Mouse (Mus musculus) bone marrow macrophage, adult 2 months (primary cell): ENCODE results near the gene Cep83. TPM values are rescaled to one million over a fixed set of nuclear protein-coding genes. Genes with fewer than 3 reads are reported as not detected.

Experiments used
- H3K27ac ChIP-seq: 2 replicates; pipeline ENCODE4 v1.5.1; 2012; ENCODE audit warnings: low read depth, low read length; ENCODE audit not compliant: insufficient read depth
- H3K4me1 ChIP-seq: 2 replicates; pipeline ENCODE4 v1.6.1; 2012; ENCODE audit warnings: low read length; ENCODE audit not compliant: control insufficient read depth, insufficient read depth
- H3K4me3 ChIP-seq: 2 replicates; pipeline ENCODE4 v1.5.1; 2012; ENCODE audit warnings: mild to moderate bottlenecking, low read length, moderate library complexity; ENCODE audit not compliant: insufficient read depth
- CTCF ChIP-seq: IDR thresholded peaks from 2 replicates; pipeline ENCODE4 v1.5.1; 2012; ENCODE audit warnings: low read depth, mild to moderate bottlenecking, low read length, moderate library complexity
- POLR2A ChIP-seq: IDR thresholded peaks from 2 replicates; pipeline ENCODE4 v1.6.1; 2012; ENCODE audit warnings: mild to moderate bottlenecking, low read depth, low read length, borderline replicate concordance
- polyA plus RNA-seq: library from polyadenylated mRNA; stranded (reverse); fragments of >200 nt; gene quantifications from 2 replicates; pipeline ENCODE4 v1.2.4, GENCODE M21; 2012; ENCODE audit not compliant: missing spikeins, insufficient read depth, insufficient read length

The Cep83 gene
- polyA plus RNA-seq, 1 experiment: 26.4 TPM

DNA sequence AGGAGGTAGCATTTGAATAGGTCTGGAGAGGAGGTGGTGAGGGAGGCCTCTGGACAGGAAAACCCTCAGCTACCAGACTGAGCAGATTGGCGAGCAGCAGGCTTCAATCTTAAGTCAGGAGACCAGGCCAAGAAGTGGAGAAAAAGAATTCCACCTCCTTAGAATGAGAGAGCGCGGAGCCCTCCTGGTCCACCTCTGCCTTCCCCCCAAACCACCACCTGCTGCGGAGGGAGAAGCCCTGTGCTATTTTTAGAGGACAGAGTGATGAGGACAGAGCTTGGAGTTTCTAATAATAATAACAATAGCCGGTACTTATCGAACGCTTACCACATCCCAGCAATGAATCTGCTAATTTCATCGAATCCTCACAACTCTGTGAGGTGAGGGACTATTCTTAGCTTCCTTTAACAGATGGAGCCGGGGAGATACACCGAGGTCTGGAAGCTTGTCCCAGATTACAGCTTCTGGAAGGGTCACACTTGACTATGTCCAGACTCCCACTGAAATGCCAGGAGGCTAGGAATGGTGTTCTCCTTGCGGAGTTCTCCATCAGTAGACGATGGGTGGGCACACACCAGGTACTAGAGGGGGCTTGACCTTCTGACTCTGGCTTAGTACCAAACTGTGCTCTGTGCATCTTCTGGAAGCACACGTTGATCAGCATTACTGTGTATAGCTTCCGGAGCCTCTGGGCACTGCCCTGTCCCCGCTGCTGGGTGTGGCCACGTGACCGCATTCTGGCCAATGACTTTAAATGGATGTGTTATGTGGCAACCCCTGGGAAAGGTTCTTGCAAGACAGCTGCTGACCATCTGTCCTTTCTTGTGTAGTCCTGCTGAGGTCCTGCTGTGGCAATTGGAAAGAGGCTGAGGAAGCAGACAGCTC lies 130.6 kb downstream of the Cep83 start:
- no peak for TF ChIP-seq CTCF
- Histone ChIP-seq H3K4me1 (peaks cover under 1% of the 10 kb centered on the region), H3K27ac (no peak overlapping the region), H3K4me3 (no peak overlapping the region)

DNA sequence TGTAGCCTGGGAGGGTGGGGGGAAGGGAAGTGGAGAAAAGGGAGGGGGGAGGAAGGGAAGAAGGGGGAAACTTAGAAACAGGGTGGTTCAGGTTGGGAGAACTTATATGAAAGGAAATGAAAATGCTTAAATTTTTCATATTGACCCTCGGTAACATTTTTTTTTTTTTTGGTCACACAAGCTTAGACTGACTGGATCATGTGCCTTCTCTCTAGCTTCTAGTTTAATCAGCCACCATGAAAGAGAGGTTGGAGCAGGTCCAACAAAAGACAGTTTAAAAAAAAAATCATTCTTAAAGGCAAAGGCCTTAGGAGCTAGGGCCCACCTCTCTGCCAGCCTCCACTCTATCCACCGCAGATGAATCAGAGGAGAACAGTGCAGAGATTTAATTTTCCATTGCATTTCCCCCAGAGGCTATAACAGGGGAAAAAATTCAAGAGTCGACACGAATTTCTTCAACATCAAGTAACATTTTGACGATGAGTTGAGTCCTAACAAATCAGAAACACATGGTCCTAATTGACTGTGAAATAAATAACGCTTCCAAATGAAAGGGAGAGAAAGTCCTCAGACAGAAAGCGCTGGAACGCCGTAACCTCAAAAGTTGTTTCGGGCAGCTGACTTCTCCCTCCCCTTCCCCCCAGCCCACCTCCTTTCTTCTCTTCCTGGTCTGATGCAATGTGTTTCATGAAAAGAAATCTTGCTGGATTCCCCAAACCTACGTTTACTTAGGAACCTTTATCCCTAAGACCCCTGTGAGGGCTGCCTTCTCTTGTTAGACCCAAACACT lies 135.7 kb downstream of the Cep83 start:
- H3K27ac ChIP-seq: no peak overlapping the region
- TF ChIP-seq CTCF: no peak
- TF ChIP-seq POLR2A: no peak
- no peak overlapping the region for H3K4me3 ChIP-seq
- peaks cover 22% of the 10 kb centered on the region for H3K4me1 ChIP-seq

DNA sequence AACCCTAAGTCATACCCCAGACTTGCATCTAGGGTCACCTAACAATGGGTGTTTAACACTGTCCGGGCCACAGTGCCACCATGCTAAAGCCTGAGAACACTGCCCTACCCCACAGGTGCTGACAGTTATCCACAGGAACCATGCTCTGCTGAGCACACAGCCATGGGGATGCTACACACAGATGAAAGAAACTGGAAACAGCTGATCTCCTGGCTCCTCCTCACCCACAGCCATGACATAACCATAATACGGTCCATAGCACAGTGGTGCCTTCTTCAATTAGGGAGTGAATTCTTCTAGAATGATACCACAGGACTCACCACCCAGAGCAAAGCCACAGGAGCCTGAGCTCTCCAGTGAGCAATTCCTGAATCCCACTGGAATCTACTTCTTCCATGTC lies 137.5 kb downstream of the Cep83 start:
- no peak for TF ChIP-seq POLR2A
- TF ChIP-seq CTCF: no peak
- Histone ChIP-seq H3K27ac (no peak overlapping the region), H3K4me3 (no peak overlapping the region), H3K4me1 (peaks cover 31% of the 10 kb centered on the region)

DNA sequence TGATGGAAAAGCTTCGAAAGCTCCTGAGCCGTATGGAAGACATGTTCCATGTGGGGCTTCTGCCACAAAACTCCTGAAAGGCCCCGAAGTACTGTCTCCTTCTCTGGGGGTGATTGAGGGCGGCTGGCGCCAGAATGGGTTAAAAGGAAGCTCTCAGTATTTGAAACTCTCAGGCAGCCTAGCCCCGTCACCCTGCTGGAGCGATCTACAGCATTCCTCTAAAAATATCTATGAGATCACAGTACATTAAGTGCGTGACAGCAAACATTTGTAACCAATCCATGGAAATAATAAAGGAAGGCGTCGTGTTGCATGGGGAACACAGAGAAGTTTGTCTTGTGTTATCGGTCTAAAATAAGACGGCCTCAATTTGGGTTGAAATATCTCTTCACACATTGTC lies 138.0 kb downstream of the Cep83 start:
- no peak for TF ChIP-seq POLR2A
- TF ChIP-seq CTCF: no peak
- Histone ChIP-seq H3K4me3 (no peak overlapping the region), H3K27ac (no peak overlapping the region), H3K4me1 (peaks cover 31% of the 10 kb centered on the region)

DNA sequence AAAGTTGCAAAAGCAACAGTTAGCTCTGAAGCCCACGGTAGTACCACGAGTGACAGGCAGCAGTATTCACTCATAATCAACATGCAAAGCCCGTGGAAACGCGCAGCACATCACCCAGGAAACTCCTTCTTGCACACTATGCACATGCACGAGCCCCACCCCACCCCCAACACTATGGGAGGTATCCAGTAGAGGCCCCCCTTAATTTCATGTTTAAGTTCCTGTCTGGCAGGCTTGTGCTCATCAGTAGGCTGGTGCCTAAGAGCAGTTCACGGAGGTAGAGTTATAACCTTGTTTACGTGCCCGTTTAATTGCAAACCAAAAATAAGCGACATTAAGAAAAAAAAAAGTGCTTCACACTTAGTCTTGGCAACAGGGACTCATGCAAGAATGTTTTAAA lies 138.9 kb downstream of the Cep83 start:
- Histone ChIP-seq H3K27ac (no peak overlapping the region), H3K4me1 (peaks cover 34% of the 10 kb centered on the region), H3K4me3 (no peak overlapping the region)
- TF ChIP-seq CTCF (no peak), POLR2A (no peak)

DNA sequence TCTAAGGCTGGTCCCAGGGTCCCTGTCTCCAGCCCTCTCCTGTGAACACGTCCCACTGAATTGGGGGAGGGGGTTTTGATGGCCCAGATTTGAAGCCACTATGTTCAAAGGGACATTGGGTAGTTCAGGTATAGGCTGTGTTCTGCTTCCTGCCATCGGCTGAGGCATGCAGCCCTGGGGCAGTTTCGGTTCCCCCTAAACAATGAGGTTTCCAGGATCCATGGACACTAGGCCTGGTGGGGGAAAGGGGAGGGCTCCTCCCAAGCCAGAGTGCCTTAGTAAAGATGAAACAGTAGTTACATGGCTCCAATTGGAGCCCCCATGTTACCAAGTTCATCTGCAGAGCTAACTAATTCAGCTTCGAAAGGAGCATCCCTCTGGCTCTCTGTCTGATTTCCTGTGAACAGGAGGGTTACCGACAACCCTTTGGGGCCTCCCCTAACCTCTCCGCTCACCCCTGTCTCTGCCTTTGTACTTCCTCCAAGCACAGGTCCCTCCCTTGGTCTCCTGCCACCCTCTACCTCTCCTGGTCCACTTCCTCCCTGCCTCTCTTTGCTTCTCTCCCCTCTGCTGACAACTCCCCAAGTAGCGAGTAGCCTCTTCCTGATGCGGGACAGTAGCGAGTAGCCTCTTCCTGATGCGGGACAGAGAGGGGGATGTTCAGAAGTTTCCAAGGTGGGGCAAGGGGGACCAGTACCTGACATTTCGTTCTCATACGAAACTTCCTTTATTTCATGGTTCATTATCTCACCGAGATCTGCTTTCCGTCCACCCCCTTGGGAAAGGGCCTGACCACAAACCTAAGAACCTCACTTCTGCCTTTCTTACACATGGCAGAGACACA lies 139.7 kb downstream of the Cep83 start:
- Histone ChIP-seq H3K4me3 (peak overlapping the region; percentile 46), H3K4me1 (peaks cover 34% of the 10 kb centered on the region), H3K27ac (peak overlapping the region; percentile 47)
- TF ChIP-seq POLR2A (no peak), CTCF (no peak)

DNA sequence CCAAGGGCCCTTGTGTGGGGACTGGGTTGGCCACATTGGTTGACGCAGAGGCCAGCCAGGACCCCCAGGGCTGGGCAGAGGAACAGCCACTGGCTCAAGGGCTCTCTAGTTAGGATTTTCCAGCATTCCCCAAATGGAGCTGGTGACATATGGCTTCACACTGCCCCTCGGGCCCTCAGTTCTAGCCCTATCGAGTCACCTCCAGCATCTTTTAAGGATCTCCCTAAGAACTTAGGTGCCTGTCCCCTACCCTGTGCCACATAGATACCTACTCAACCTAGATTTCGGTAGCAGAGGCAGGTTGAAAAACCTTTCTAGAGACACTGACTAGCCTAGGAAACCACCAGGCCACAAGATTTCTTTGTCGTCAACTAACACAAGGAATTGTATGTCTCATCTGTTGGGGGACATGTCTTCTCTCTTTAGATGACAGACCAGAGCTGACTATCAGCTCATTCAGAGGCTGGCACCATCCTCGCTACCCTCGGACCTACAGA lies 140.3 kb downstream of the Cep83 start:
- Histone ChIP-seq H3K27ac (peak overlapping the region; percentile 47), H3K4me1 (peaks cover 34% of the 10 kb centered on the region), H3K4me3 (peak overlapping the region; percentile 46)
- TF ChIP-seq CTCF (no peak), POLR2A (peak; percentile 54; the same call in 1 of the 2 replicates)

DNA sequence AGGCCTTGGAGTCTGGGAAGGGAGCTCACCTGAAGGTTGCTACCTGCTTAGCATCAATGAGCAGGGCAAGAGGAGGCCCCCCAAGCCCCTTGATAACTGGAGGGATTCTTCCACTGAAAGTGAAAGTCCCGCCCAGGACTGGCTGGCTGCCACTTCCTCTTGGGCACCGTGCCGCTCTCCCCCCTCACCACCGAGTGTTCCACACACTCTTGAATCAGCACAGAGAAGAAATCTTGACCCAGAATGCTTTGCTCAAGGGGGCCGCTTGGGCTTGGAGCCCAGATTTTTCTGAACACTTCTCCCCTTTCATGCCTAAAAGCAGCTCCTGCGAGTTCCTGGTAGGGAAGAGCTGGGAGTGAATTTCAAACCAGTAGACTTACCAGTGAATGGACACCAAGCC lies 141.0 kb downstream of the Cep83 start:
- Histone ChIP-seq H3K4me1 (peaks cover 30% of the 10 kb centered on the region), H3K4me3 (peak overlapping the region; percentile 46), H3K27ac (peak overlapping the region; percentile 81)
- TF ChIP-seq CTCF (no peak), POLR2A (no peak)

DNA sequence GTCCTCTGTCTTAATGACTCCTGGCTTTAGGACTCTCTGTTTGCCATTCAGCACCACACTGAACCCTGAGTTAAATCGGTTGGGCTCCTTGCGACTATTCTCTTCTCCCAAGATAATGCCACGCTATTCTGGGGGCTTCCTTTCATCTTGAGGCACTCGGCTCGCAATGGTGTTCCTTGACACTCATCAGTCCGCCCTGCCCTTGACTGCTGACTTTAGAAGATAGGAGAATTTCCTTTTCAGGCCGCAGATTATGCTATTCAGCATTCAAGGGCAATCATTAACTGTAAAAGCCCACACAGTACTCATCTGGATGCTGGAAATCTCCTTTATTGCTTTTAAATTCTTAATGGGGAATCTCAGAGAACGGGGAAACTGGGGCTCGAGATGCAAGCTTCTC lies 147.4 kb downstream of the Cep83 start:
- Histone ChIP-seq H3K27ac (no peak overlapping the region), H3K4me3 (no peak overlapping the region), H3K4me1 (0 out of 2 replicates have a peak, but pooled peaks cover 3% of the 10 kb centered on the region)
- no peak for TF ChIP-seq POLR2A
- no peak for TF ChIP-seq CTCF
